Mouse (Mus musculus) brain, embryonic 14.5 days (tissue): ENCODE measurements around the gene Nr2e3. TPM values are rescaled to one million over a fixed set of nuclear protein-coding genes. Genes with fewer than 3 reads are reported as not detected.
"Not testable (repeated sequence)": the region's sequence is repeated elsewhere in the genome, so short reads cannot be mapped to it uniquely, and the experiment has no call there.

Source experiments
- DNase-seq: peaks from one replicate; pipeline ENCODE4 v3.0.0-alpha.2; 2011; ENCODE audit warnings: low read depth
- CTCF ChIP-seq: fragments of 200-500 bp; IDR thresholded peaks from 2 replicates; pipeline ENCODE4 v1.5.1; 2012; ENCODE audit warnings: inconsistent platforms, mild to moderate bottlenecking, moderate library complexity, borderline replicate concordance; ENCODE audit not compliant: insufficient read depth, insufficient read length; ENCODE audit errors: extremely low read depth
- POLR2A ChIP-seq: fragments of 200-500 bp; IDR thresholded peaks from 2 replicates; pipeline ENCODE4 v1.6.1; 2012; ENCODE audit warnings: mild to moderate bottlenecking, inconsistent platforms, borderline replicate concordance; ENCODE audit not compliant: poor library complexity, insufficient read depth, insufficient read length, severe bottlenecking; ENCODE audit errors: extremely low read depth
- polyA plus RNA-seq: library from polyadenylated mRNA; depleted of rRNA; stranded (reverse); fragments of >200 nt; gene quantifications from 2 replicates; pipeline ENCODE4 v1.2.3, GENCODE M21; 2012

Nr2e3 gene
- polyA plus RNA-seq, 1 experiment = 0.15 TPM

GRCm38 (mm10) chr9:59949511-59949910 lies 10.9 kb downstream of the Nr2e3 start:
- TF ChIP-seq POLR2A = no peak
- TF ChIP-seq CTCF = no peak

GRCm38 (mm10) chr9:59948691-59949250 lies 11.7 kb downstream of the Nr2e3 start:
- no peak for DNase-seq
- TF ChIP-seq CTCF (no peak), POLR2A (no peak)

More at GRCm38 (mm10) chr9:59949511-59949910, 10.9 kb downstream of the Nr2e3 start:
- DNase-seq = no peak

- no peak for DNase-seq
- TF ChIP-seq POLR2A (no peak), CTCF (no peak)
Measured at GRCm38 (mm10) chr9:59948226-59948625, 12.2 kb downstream of the Nr2e3 start.

- TF ChIP-seq POLR2A (no peak), CTCF (no peak)
- DNase-seq = no peak
Measured at GRCm38 (mm10) chr9:59947271-59947670, 13.2 kb downstream of the Nr2e3 start.

- no peak for TF ChIP-seq POLR2A
- no peak for TF ChIP-seq CTCF
- DNase-seq = no peak
Measured at GRCm38 (mm10) chr9:59945241-59945640, 15.2 kb downstream of the Nr2e3 start.

- no peak for TF ChIP-seq POLR2A
- no peak for TF ChIP-seq CTCF
- DNase-seq = no peak
Measured at GRCm38 (mm10) chr9:59943826-59944225, 16.6 kb downstream of the Nr2e3 start.

- TF ChIP-seq CTCF (no peak), POLR2A (no peak)
- no peak for DNase-seq
Measured at GRCm38 (mm10) chr9:59942501-59943085, 17.9 kb downstream of the Nr2e3 start.

- no peak for TF ChIP-seq POLR2A
- TF ChIP-seq CTCF = no peak
- DNase-seq = no peak
Measured at GRCm38 (mm10) chr9:59941885-59942350, 18.5 kb downstream of the Nr2e3 start.

GRCm38 (mm10) chr9:59940913-59941884 lies 19.3 kb downstream of the Nr2e3 start:
- no peak for DNase-seq
- TF ChIP-seq POLR2A (no peak), CTCF (no peak)

GRCm38 (mm10) chr9:59939691-59940090 lies 20.8 kb downstream of the Nr2e3 start:
- TF ChIP-seq CTCF (no peak), POLR2A (no peak)
- DNase-seq = no peak

GRCm38 (mm10) chr9:59938529-59938928 lies 21.9 kb downstream of the Nr2e3 start:
- TF ChIP-seq CTCF = no peak
- TF ChIP-seq POLR2A = no peak
- no peak for DNase-seq

- not testable (repeated sequence) for DNase-seq
Measured at GRCm38 (mm10) chr9:59935866-59936265, 24.6 kb downstream of the Nr2e3 start.

GRCm38 (mm10) chr9:59930248-59930647 lies 30.2 kb downstream of the Nr2e3 start:
- DNase-seq = no peak
- TF ChIP-seq CTCF = no peak
- no peak for TF ChIP-seq POLR2A
